Mouse (Mus musculus) E14TG2a.4 (cell line): Measurements from ENCODE around the gene Pcsk7.

Source experiments
- H3K27me3 ChIP-seq: 2 replicates; pipeline ENCODE4 v1.6.1; 2014; ENCODE audit warnings: low read length, control low read depth; ENCODE audit not compliant: insufficient read depth
- H3K36me3 ChIP-seq: 2 replicates; pipeline ENCODE4 v1.6.1; 2014; ENCODE audit warnings: low read length, control low read depth; ENCODE audit not compliant: insufficient read depth
- H3K4me1 ChIP-seq: replicated peaks from 2 replicates; pipeline ENCODE4 v1.6.1; 2014; ENCODE audit warnings: low read depth, low read length, control low read depth
- H3K4me3 ChIP-seq: replicated peaks from 2 replicates; pipeline ENCODE4 v1.5.1; 2014; ENCODE audit warnings: mild to moderate bottlenecking, low read length
- H3K9me3 ChIP-seq: 2 replicates; pipeline ENCODE4 v1.6.1; 2014; ENCODE audit warnings: low read length, control low read depth
- CTCF ChIP-seq: conservative IDR thresholded peaks from 2 replicates; pipeline ENCODE4 v1.5.1; 2014; ENCODE audit warnings: low read length
- NANOG ChIP-seq: IDR thresholded peaks from 2 replicates; pipeline ENCODE4 v1.6.1; 2014; ENCODE audit warnings: borderline replicate concordance, low read length, mixed read lengths
- POU5F1 ChIP-seq: IDR thresholded peaks from 2 replicates; pipeline ENCODE4 v1.6.1; 2014; ENCODE audit warnings: low read length, borderline replicate concordance

The Pcsk7 gene

DNA sequence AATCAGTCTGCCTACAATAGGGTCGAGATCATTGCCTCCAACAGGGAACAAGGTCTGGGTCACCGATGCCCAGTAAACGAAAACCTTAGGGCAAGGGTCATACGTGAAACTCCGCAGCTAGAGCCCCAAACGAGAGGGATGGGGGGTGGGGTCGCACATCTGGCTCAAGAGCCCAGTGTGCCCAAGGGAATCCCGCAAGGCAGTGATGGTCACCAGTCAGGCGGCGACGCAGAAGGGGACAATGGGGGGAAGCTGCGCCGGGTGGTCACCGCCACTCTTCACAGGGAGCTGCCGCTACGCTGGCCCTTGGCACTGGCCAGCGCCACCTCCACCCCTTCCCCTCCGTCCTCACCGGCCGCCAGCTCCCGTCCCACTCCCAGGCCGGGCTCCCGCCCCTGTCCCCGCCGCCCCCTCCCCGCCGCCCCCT is 473 bp upstream of the Pcsk7 start:
- peak overlapping the region; percentile 95 for H3K4me3 ChIP-seq
- TF ChIP-seq NANOG (no peak), CTCF (no peak), POU5F1 (no peak)

GRCm38 (mm10) chr9:45907078-45907428 is 756 bp downstream of the Pcsk7 start:
- H3K4me3 ChIP-seq, result peak overlapping the region; percentile 95
- H3K27me3 ChIP-seq, result no peaks in the 10 kb centered on the region
- no peak for TF ChIP-seq POU5F1
- no peak for TF ChIP-seq CTCF
- no peak for TF ChIP-seq NANOG
- H3K4me1 ChIP-seq, result peaks cover 26% of the 10 kb centered on the region
- H3K9me3 ChIP-seq, result no peaks in the 10 kb centered on the region
- peaks cover 38% of the 10 kb centered on the region for H3K36me3 ChIP-seq

More for the DNA sequence above, 473 bp upstream of the Pcsk7 start:
- peaks cover 23% of the 10 kb centered on the region for H3K4me1 ChIP-seq
- no peaks in the 10 kb centered on the region for H3K27me3 ChIP-seq
- H3K36me3 ChIP-seq, result peaks cover 25% of the 10 kb centered on the region
- no peaks in the 10 kb centered on the region for H3K9me3 ChIP-seq

GRCm38 (mm10) chr9:45910995-45911394 is 4.7 kb downstream of the Pcsk7 start:
- Histone ChIP-seq H3K36me3 (peaks cover 77% of the 10 kb centered on the region), H3K9me3 (no peaks in the 10 kb centered on the region), H3K27me3 (no peaks in the 10 kb centered on the region), H3K4me1 (peaks cover 12% of the 10 kb centered on the region), H3K4me3 (no peak overlapping the region)
- no peak for TF ChIP-seq CTCF
- TF ChIP-seq NANOG, result no peak
- no peak for TF ChIP-seq POU5F1

DNA sequence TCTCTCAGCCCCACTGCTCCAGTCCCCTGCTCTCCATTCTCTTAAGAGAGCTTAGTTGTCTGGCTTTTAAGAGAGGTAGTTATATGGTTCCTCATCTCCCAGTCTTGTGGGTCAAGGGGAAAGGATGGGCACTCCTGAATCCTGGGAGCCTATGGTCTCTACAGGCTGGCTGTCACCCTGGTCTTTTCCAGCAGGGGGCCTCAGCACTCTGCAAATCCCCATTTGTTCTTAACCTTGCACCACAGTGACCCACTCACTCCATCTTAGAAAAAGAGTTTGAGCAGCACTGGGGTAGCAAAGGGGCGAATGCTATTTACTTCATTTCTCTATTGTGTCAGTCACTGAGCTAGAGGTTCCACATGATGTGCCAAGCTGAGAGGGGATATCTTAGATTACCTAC is 5.4 kb downstream of the Pcsk7 start:
- TF ChIP-seq CTCF, result peak; percentile 46
- TF ChIP-seq POU5F1, result no peak
- no peak for TF ChIP-seq NANOG
- peaks cover 82% of the 10 kb centered on the region for H3K36me3 ChIP-seq
- no peak overlapping the region for H3K4me3 ChIP-seq
- H3K27me3 ChIP-seq, result no peaks in the 10 kb centered on the region
- H3K4me1 ChIP-seq, result peaks cover 12% of the 10 kb centered on the region
- H3K9me3 ChIP-seq, result no peaks in the 10 kb centered on the region

DNA sequence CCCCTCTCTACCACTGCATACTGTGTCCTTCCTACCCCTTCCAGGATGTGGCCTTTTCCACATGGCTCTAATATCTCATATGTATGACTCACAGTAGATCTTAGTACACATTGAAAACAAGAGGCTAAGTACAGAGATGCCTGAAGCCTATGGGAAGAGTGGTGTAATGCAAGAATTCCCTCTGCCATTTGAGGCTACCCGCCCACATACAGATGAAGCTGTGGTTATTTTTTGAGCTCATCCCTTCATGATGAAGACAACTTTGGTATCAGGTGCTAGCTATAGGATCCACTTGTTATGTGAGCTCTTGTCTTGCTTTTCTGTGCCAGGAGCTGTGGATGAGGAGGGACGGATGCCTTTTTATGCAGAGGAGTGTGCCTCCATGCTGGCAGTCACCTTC is 9.4 kb downstream of the Pcsk7 start:
- Histone ChIP-seq H3K4me3 (no peak overlapping the region), H3K9me3 (no peaks in the 10 kb centered on the region), H3K27me3 (no peaks in the 10 kb centered on the region), H3K36me3 (peaks cover 96% of the 10 kb centered on the region), H3K4me1 (0 out of 2 replicates have a peak, but pooled peaks cover 3% of the 10 kb centered on the region)
- TF ChIP-seq POU5F1, result no peak
- no peak for TF ChIP-seq NANOG
- no peak for TF ChIP-seq CTCF

DNA sequence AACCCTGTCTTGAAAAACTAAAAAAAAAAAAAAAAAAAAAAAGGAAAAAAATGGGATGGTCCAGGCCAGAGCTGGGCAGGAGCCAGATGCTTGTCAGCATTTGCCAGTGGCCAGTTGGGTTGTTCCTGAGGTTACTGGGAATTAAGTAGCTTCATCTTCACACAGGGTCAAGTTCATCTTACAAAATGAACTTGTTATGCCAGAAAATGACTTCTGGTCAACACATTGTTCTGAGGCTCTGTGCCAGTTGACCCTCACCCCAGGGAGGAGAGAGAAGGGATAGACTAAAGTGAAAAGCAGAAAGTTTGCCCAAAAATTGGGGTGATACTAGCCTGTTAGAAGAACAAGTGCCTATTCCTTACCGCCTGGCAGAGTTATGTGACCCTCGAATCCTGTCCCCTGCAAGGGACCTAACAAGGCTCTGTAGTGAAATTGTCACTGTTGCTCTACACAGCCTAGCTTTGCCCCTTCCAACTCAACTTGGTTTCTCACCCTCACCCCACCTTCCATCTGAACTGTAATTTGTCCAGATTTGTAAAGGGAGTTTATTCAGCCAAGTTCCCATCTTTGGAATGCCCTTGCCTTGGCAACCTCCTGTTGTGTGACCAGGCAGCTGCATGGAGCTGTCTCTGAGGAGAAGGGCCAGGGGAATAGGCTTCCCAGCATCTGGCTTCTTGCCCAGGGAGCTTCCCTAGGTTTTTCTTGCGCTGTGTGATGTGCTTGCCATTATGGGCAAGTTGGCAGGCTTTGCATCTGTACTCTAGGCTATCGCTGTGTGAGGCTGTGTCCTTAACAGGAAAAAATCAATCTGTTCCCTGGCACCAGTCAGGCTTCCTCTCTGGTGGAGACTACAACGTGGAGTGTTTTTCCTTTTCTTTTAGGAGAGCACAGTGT is 11.0 kb downstream of the Pcsk7 start:
- no peaks in the 10 kb centered on the region for H3K4me1 ChIP-seq
- no peak overlapping the region for H3K4me3 ChIP-seq
- TF ChIP-seq POU5F1 (no peak), CTCF (no peak), NANOG (no peak)
- peaks cover 92% of the 10 kb centered on the region for H3K36me3 ChIP-seq
- H3K9me3 ChIP-seq, result no peaks in the 10 kb centered on the region
- H3K27me3 ChIP-seq, result no peaks in the 10 kb centered on the region

DNA sequence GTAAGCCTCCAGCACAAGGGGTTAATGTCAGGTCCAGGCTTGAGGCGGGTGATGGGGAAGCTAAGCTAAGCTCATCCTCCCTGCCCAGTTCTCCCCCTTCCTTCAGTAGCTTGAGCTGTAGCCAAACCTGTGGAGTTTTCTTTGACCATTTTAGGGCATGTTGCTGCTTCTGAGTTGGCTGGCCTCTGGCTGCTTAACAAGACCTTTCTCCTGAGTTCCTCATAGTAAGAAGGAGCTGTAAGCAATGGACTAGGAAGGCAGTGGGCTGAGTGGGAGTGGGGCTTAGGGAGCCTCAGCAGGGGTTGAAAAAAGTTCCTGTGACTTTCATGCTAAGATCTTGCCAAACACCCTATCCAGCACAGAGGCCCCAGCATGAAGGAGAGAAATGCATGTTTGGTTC is 13.6 kb downstream of the Pcsk7 start:
- no peaks in the 10 kb centered on the region for H3K9me3 ChIP-seq
- H3K4me1 ChIP-seq, result no peaks in the 10 kb centered on the region
- no peaks in the 10 kb centered on the region for H3K27me3 ChIP-seq
- no peak overlapping the region for H3K4me3 ChIP-seq
- no peak for TF ChIP-seq CTCF
- no peak for TF ChIP-seq POU5F1
- no peak for TF ChIP-seq NANOG
- peaks cover 76% of the 10 kb centered on the region for H3K36me3 ChIP-seq

DNA sequence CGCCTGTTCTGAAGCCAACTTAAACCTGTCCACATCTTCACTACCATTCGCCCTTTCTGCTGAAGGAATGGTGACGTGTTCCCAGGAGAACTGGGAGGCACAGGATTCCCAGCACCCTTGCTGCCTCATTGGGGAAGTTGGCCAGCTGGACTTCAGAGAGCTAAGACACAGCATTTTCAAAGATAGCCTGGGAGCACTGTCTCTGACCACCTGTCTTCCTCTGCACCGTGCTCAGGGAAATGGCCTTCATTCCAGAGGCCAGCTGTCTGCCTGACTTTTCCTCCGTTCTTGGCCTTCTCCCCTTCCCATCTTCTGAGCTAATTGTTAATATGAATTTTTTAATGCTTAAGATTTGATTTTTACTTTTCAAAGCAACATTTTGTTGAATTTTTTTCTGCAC is 23.0 kb downstream of the Pcsk7 start:
- TF ChIP-seq NANOG, result no peak
- no peak for TF ChIP-seq CTCF
- no peak for TF ChIP-seq POU5F1
- Histone ChIP-seq H3K4me1 (0 out of 2 replicates have a peak, but pooled peaks cover 2% of the 10 kb centered on the region), H3K9me3 (no peaks in the 10 kb centered on the region), H3K27me3 (no peaks in the 10 kb centered on the region), H3K36me3 (peaks cover 61% of the 10 kb centered on the region), H3K4me3 (no peak overlapping the region)

- TF ChIP-seq POU5F1, result no peak
- TF ChIP-seq NANOG, result no peak
- no peak for TF ChIP-seq CTCF
- Histone ChIP-seq H3K36me3 (peaks cover 44% of the 10 kb centered on the region), H3K27me3 (peaks cover 17% of the 10 kb centered on the region), H3K4me3 (no peak overlapping the region), H3K9me3 (no peaks in the 10 kb centered on the region), H3K4me1 (peaks cover 19% of the 10 kb centered on the region)
Measured at GRCm38 (mm10) chr9:45931958-45932357, 25.7 kb downstream of the Pcsk7 start.
